16 mouse cellular contexts compared by ENCODE assay signal in the genomic region with DNA sequence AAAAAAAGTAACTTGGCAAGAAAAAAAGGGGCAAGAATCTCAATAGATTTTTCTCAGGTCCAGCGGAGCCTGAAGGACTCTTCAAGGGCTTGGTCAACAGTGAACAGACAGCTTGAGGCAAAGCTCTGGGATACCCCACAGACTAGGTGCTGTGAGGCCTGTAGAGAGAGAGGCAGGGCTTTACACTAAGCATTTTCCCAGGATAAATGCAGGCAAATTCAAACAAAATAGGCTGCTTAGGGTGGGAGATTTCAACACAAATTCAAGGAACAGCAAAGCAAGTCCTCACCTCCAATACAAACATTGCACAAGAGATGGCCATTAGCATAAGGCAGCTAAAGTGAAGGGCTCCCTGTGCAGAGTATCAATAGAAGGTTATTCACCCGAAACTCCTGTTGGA.
DNase-seq lines count a peak whose midpoint lies in the region; ATAC-seq lines count a peak whose summit lies in the region.
"Had no signal": no experiment of that assay in that cellular context is flagged by ENCODE, and none has a peak within 500 bp of the region (broad histone marks: within the 10 kb centered on the region; RNA-seq: fewer than 3 reads in every experiment).

No protein-coding gene starts in this region.

- H3K4me2 ChIP-seq in kidney, embryonic 15.5 days, result no peak overlapping the region
- no peak overlapping the region for H3K4me2 ChIP-seq in intestine, embryonic 16.5 days (ENCODE audit: low read depth, low read length)
- H3K4me2 ChIP-seq: heart, embryonic 15.5 days; hindbrain, embryonic 12.5 days had no signal

- no peak for ATAC-seq in kidney, embryonic 15.5 days (replicated peaks; ENCODE audit: low FRiP score)
- peak; percentile 75 for ATAC-seq in intestine, embryonic 16.5 days
- ATAC-seq: inflammation-experienced regulatory T-cells, adult 6 months had no signal

- H3K36me3 ChIP-seq in kidney, embryonic 15.5 days, result no peaks in the 10 kb centered on the region
- no peaks in the 10 kb centered on the region for H3K36me3 ChIP-seq in intestine, embryonic 16.5 days (ENCODE audit: control insufficient read depth, insufficient read depth, low read length)
- no peaks in the 10 kb centered on the region for H3K36me3 ChIP-seq in embryonic facial prominence, embryonic 10.5 days (replicated peaks)
- H3K36me3 ChIP-seq: forebrain, embryonic 10.5 days; heart, embryonic 15.5 days; hindbrain, embryonic 12.5 days; midbrain, embryonic 10.5 days had no signal

- no peaks in the 10 kb centered on the region for H3K9me3 ChIP-seq in kidney, embryonic 15.5 days (replicated peaks)
- no peaks in the 10 kb centered on the region for H3K9me3 ChIP-seq in intestine, embryonic 16.5 days (ENCODE audit: control insufficient read depth, low read length)
- H3K9me3 ChIP-seq in embryonic facial prominence, embryonic 10.5 days, result no peaks in the 10 kb centered on the region
- H3K9me3 ChIP-seq: forebrain, embryonic 10.5 days; heart, embryonic 15.5 days; hindbrain, embryonic 12.5 days; midbrain, embryonic 10.5 days had no signal

- DNase-seq in kidney, adult 8-10 months, result peak; percentile 33 to 41
- peak; percentile 60 for DNase-seq in R1 (ENCODE audit: low read depth, low spot score)
- DNase-seq in lung, postnatal 36 days, result peak; percentile 55
- no peak for DNase-seq in embryonic facial prominence, embryonic 10.5 days (ENCODE audit: low spot score)
- no peak for DNase-seq in urinary bladder, postnatal 36 days (ENCODE audit: low spot score in 2 of 2)
- DNase-seq: cerebellum, adult 9-10 months; gastrocnemius, postnatal 36 days; right cerebral cortex, adult 18-20 months; thymus, adult 2 months had no signal

- H3K9ac ChIP-seq in kidney, embryonic 15.5 days, result no peak overlapping the region
- H3K9ac ChIP-seq in intestine, embryonic 16.5 days (ENCODE audit: low read depth, low read length), result no peak overlapping the region
- H3K9ac ChIP-seq: heart, embryonic 15.5 days; hindbrain, embryonic 12.5 days had no signal

- no peak overlapping the region for H3K27ac ChIP-seq in kidney, embryonic 15.5 days
- peak overlapping the region; percentile 80 for H3K27ac ChIP-seq in intestine, embryonic 16.5 days (ENCODE audit: low read length)
- H3K27ac ChIP-seq in embryonic facial prominence, embryonic 10.5 days (replicated peaks), result no peak overlapping the region
- H3K27ac ChIP-seq: forebrain, embryonic 10.5 days; heart, embryonic 15.5 days; hindbrain, embryonic 12.5 days; midbrain, embryonic 10.5 days had no signal

- H3K4me3 ChIP-seq in kidney, embryonic 15.5 days (replicated peaks), result no peak overlapping the region
- H3K4me3 ChIP-seq in intestine, embryonic 16.5 days (ENCODE audit: low read length), result no peak overlapping the region
- no peak overlapping the region for H3K4me3 ChIP-seq in embryonic facial prominence, embryonic 10.5 days
- H3K4me3 ChIP-seq: forebrain, embryonic 10.5 days; heart, embryonic 15.5 days; hindbrain, embryonic 12.5 days; midbrain, embryonic 10.5 days had no signal

- peaks cover 27% of the 10 kb centered on the region for H3K4me1 ChIP-seq in kidney, embryonic 15.5 days
- peaks cover 11% of the 10 kb centered on the region for H3K4me1 ChIP-seq in intestine, embryonic 16.5 days (ENCODE audit: control insufficient read depth, insufficient read depth, low read length)
- peaks cover 21% of the 10 kb centered on the region for H3K4me1 ChIP-seq in embryonic facial prominence, embryonic 10.5 days

- no peaks in the 10 kb centered on the region for H3K27me3 ChIP-seq in kidney, embryonic 15.5 days
- H3K27me3 ChIP-seq in intestine, embryonic 16.5 days (replicated peaks; ENCODE audit: control insufficient read depth, insufficient read depth, low read length), result no peaks in the 10 kb centered on the region
- H3K27me3 ChIP-seq in embryonic facial prominence, embryonic 10.5 days (replicated peaks; ENCODE audit: low read depth, poor library complexity, severe bottlenecking), result peaks cover 3% of the 10 kb centered on the region; the same call in 1 of the 2 replicates
- H3K27me3 ChIP-seq: heart, embryonic 15.5 days had no signal

- WGBS in kidney, embryonic 15.5 days, result 77% methylated on average over 2 of the region's 2 CpGs
- 84% methylated on average over 2 of the region's 2 CpGs for WGBS in intestine, embryonic 16.5 days
- WGBS in embryonic facial prominence, embryonic 10.5 days, result 74% methylated on average over 2 of the region's 2 CpGs

Comparison
In these comparisons a context has a peak if more than half of its experiments do, and no peak if none do; other contexts are left out.
1. DNase-seq: peak in kidney, adult 8-10 months (2 of 2), R1 (single experiment) and lung, postnatal 36 days (single experiment); none in embryonic facial prominence, embryonic 10.5 days (single experiment) and urinary bladder, postnatal 36 days (0 of 2).